Mouse (Mus musculus) C2C12 (cell line): ENCODE data around the gene Adgrb3. TPM values are rescaled to one million over a fixed set of nuclear protein-coding genes. Genes with fewer than 3 reads are reported as not detected.

ENCODE experiments used
- H3K27me3 ChIP-seq: one replicate; pipeline ENCODE4 v1.6.1; 2011; ENCODE audit not compliant: control insufficient read depth, insufficient read depth, insufficient read length
- H3K36me3 ChIP-seq: one replicate; pipeline ENCODE4 v1.6.1; 2011; ENCODE audit not compliant: control insufficient read depth, insufficient read depth
- H3K4me3 ChIP-seq: one replicate; pipeline ENCODE4 v1.5.1; 2011; ENCODE audit warnings: mild to moderate bottlenecking, control low read depth; ENCODE audit not compliant: poor library complexity, insufficient read depth, severe bottlenecking
- H3K79me2 ChIP-seq: one replicate; pipeline ENCODE4 v1.6.1; 2011; ENCODE audit not compliant: control insufficient read depth, insufficient read depth
- H3K79me3 ChIP-seq: one replicate; pipeline ENCODE4 v1.6.1; 2011; ENCODE audit warnings: low read depth, control low read depth
- H3ac ChIP-seq: one replicate; pipeline ENCODE3; 2011; ENCODE audit warnings: low read depth; ENCODE audit not compliant: control insufficient read depth, insufficient read length
- CEBPB ChIP-seq: IDR thresholded peaks from one replicate; pipeline ENCODE4 v1.6.1; 2011; ENCODE audit warnings: low read depth, mild to moderate bottlenecking, control low read depth, moderate library complexity
- CTCF ChIP-seq: IDR thresholded peaks from one replicate; pipeline ENCODE4 v1.5.1; 2011; ENCODE audit not compliant: control insufficient read depth, insufficient read depth, insufficient read length
- FOSL1 ChIP-seq: IDR thresholded peaks from one replicate; pipeline ENCODE4 v1.8.0; 2011; ENCODE audit warnings: mild to moderate bottlenecking, low read length; ENCODE audit not compliant: poor library complexity, insufficient read depth, severe bottlenecking
- MAX ChIP-seq: IDR thresholded peaks from one replicate; pipeline ENCODE4 v1.6.1; 2011; ENCODE audit warnings: mild to moderate bottlenecking, control low read depth
- MYOD1 ChIP-seq: IDR thresholded peaks from one replicate; pipeline ENCODE4 v1.6.1; 2011; ENCODE audit warnings: low read depth; ENCODE audit not compliant: control insufficient read depth, insufficient read length
- MYOG ChIP-seq: IDR thresholded peaks from one replicate; pipeline ENCODE4 v1.6.1; 2011; ENCODE audit not compliant: control insufficient read depth, insufficient read length; ENCODE audit errors: extremely low read depth
- USF1 ChIP-seq: IDR thresholded peaks from one replicate; pipeline ENCODE4 v1.6.1; 2011; ENCODE audit warnings: low read depth, mild to moderate bottlenecking, control low read depth, moderate library complexity
- polyA plus RNA-seq: library from polyadenylated mRNA; unstranded; fragments of >200 nt; fragmentation: generic; extraction: Trizol; gene quantifications from one replicate; pipeline ENCODE4 v1.2.1, GENCODE M21; 2012; ENCODE audit warnings: missing spikeins

Gene Adgrb3
- polyA plus RNA-seq, 1 experiment, result not detected

- H3K4me3 ChIP-seq, result no peak overlapping the region
- H3K79me3 ChIP-seq, result no peaks in the 10 kb centered on the region
- H3ac ChIP-seq, result no peak overlapping the region
- H3K79me2 ChIP-seq, result no peaks in the 10 kb centered on the region
- no peaks in the 10 kb centered on the region for H3K36me3 ChIP-seq
- H3K27me3 ChIP-seq, result no peaks in the 10 kb centered on the region
- TF ChIP-seq MYOG (no peak), CEBPB (no peak), USF1 (no peak), MYOD1 (no peak), FOSL1 (no peak), CTCF (no peak), MAX (no peak)
Observed at GRCm38 (mm10) chr1:25075952-25076351, 753.6 kb downstream of the Adgrb3 start.

GRCm38 (mm10) chr1:25063964-25064363, 765.5 kb downstream of the Adgrb3 start:
- no peaks in the 10 kb centered on the region for H3K27me3 ChIP-seq
- TF ChIP-seq MYOG, result no peak
- no peak for TF ChIP-seq FOSL1
- TF ChIP-seq USF1, result no peak
- no peak for TF ChIP-seq CEBPB
- TF ChIP-seq MYOD1, result no peak
- no peak for TF ChIP-seq CTCF
- no peak for TF ChIP-seq MAX
- no peaks in the 10 kb centered on the region for H3K36me3 ChIP-seq
- no peaks in the 10 kb centered on the region for H3K79me3 ChIP-seq
- no peaks in the 10 kb centered on the region for H3K79me2 ChIP-seq
- no peak overlapping the region for H3K4me3 ChIP-seq
- no peak overlapping the region for H3ac ChIP-seq

GRCm38 (mm10) chr1:25060935-25061334, 768.6 kb downstream of the Adgrb3 start:
- no peaks in the 10 kb centered on the region for H3K36me3 ChIP-seq
- no peaks in the 10 kb centered on the region for H3K27me3 ChIP-seq
- H3K4me3 ChIP-seq, result no peak overlapping the region
- TF ChIP-seq CEBPB, result no peak
- no peak for TF ChIP-seq MYOD1
- no peak for TF ChIP-seq MAX
- TF ChIP-seq FOSL1, result no peak
- no peak for TF ChIP-seq CTCF
- no peak for TF ChIP-seq USF1
- TF ChIP-seq MYOG, result no peak
- no peaks in the 10 kb centered on the region for H3K79me2 ChIP-seq
- H3K79me3 ChIP-seq, result no peaks in the 10 kb centered on the region
- H3ac ChIP-seq, result no peak overlapping the region

- Histone ChIP-seq H3K27me3 (no peaks in the 10 kb centered on the region), H3ac (no peak overlapping the region), H3K79me2 (no peaks in the 10 kb centered on the region), H3K4me3 (no peak overlapping the region), H3K36me3 (no peaks in the 10 kb centered on the region), H3K79me3 (no peaks in the 10 kb centered on the region)
- TF ChIP-seq MYOG, result no peak
- no peak for TF ChIP-seq MYOD1
- no peak for TF ChIP-seq FOSL1
- TF ChIP-seq MAX, result no peak
- TF ChIP-seq CTCF, result no peak
- TF ChIP-seq USF1, result no peak
- TF ChIP-seq CEBPB, result no peak
Observed at GRCm38 (mm10) chr1:25060191-25060590, 769.3 kb downstream of the Adgrb3 start.

- H3K36me3 ChIP-seq, result no peaks in the 10 kb centered on the region
- H3K79me3 ChIP-seq, result no peaks in the 10 kb centered on the region
- H3K27me3 ChIP-seq, result no peaks in the 10 kb centered on the region
- no peak for TF ChIP-seq MYOD1
- TF ChIP-seq MAX, result no peak
- no peak for TF ChIP-seq CEBPB
- no peak for TF ChIP-seq MYOG
- no peak for TF ChIP-seq FOSL1
- no peak for TF ChIP-seq USF1
- H3ac ChIP-seq, result no peak overlapping the region
- H3K4me3 ChIP-seq, result no peak overlapping the region
- H3K79me2 ChIP-seq, result no peaks in the 10 kb centered on the region
Observed at GRCm38 (mm10) chr1:25057656-25058055, 771.9 kb downstream of the Adgrb3 start.

GRCm38 (mm10) chr1:25057212-25057611, 772.3 kb downstream of the Adgrb3 start:
- Histone ChIP-seq H3ac (no peak overlapping the region), H3K79me3 (no peaks in the 10 kb centered on the region), H3K36me3 (no peaks in the 10 kb centered on the region), H3K27me3 (no peaks in the 10 kb centered on the region), H3K79me2 (no peaks in the 10 kb centered on the region), H3K4me3 (no peak overlapping the region)
- TF ChIP-seq CTCF (no peak), CEBPB (no peak), FOSL1 (no peak), MYOD1 (no peak), MAX (no peak), USF1 (no peak), MYOG (no peak)
